Mouse (Mus musculus): ENCODE results near the gene Aimp2. TPM values are rescaled to one million over a fixed set of nuclear protein-coding genes. Genes with fewer than 3 reads are reported as not detected.

Aimp2 gene
- polyA plus RNA-seq, 1 experiment = 24.2 TPM

DNA sequence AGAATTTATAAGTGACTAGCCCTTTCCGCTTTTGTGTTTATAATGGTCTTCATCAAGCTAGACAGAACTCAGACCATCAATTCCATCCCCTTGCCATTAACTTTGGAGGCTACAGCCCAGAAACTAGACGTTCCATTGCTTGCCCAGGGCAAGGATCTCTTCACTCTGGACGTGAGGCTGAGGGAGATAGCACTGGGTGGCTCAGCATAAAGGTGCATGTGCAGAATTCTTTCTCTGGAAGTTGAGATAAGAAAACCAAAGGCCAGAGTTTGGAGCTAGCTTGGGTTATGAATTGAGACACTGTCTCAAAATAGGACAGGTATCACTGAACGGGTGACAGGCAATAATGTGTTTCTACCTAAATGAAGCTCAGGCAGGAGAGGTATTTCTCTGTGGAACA, 5.8 kb downstream of the Aimp2 start:
- Histone ChIP-seq H3K36me3 (ENCODE audit: control insufficient read depth, insufficient read depth, low read length) (peaks cover 33% of the 10 kb centered on the region), H3K4me3 (ENCODE audit: extremely low read depth, insufficient read depth, insufficient read length) (no peak overlapping the region), H3K27ac (ENCODE audit: insufficient read depth, low read length) (no peak overlapping the region), H3K4me1 (ENCODE audit: control insufficient read depth, insufficient read depth, insufficient read length) (no peaks in the 10 kb centered on the region), H3K27me3 (ENCODE audit: control insufficient read depth, insufficient read depth, low read length) (no peaks in the 10 kb centered on the region)
- WGBS = 88% methylated on average over 4 of the region's 4 CpGs
- TF ChIP-seq POLR2A (IDR thresholded peaks at IDR 0.05; ENCODE audit: low read depth, low read length) = no peak
- no peak for TF ChIP-seq CTCF (IDR thresholded peaks at IDR 0.05; ENCODE audit: extremely low read depth, insufficient read depth, insufficient read length, insufficient replicate concordance)
- DNase-seq (ENCODE audit: low read depth in 1 of 2, low spot score in 2 of 2) = no peak

GRCm38 (mm10) chr5:143902111-143902510, 7.5 kb downstream of the Aimp2 start:
- WGBS = 85% methylated on average over 3 of the region's 3 CpGs
- H3K4me3 ChIP-seq (ENCODE audit: extremely low read depth, insufficient read depth, insufficient read length) = no peak overlapping the region
- DNase-seq (ENCODE audit: low read depth in 1 of 2, low spot score in 2 of 2) = no peak
- TF ChIP-seq POLR2A (IDR thresholded peaks at IDR 0.05; ENCODE audit: low read depth, low read length) (no peak), CTCF (IDR thresholded peaks at IDR 0.05; ENCODE audit: extremely low read depth, insufficient read depth, insufficient read length, insufficient replicate concordance) (no peak)
- H3K4me1 ChIP-seq (ENCODE audit: control insufficient read depth, insufficient read depth, insufficient read length) = no peaks in the 10 kb centered on the region
- peaks cover 43% of the 10 kb centered on the region for H3K36me3 ChIP-seq (ENCODE audit: control insufficient read depth, insufficient read depth, low read length)
- no peak overlapping the region; the same call in 1 of the 2 replicates for H3K27ac ChIP-seq (ENCODE audit: insufficient read depth, low read length)
- H3K27me3 ChIP-seq (ENCODE audit: control insufficient read depth, insufficient read depth, low read length) = no peaks in the 10 kb centered on the region

- 96% methylated on average over 14 of the region's 14 CpGs for WGBS
- H3K36me3 ChIP-seq (ENCODE audit: control insufficient read depth, insufficient read depth, low read length) = peaks cover 39% of the 10 kb centered on the region
- H3K27ac ChIP-seq (ENCODE audit: insufficient read depth, low read length) = no peak within 1 kb of the TSS
- no peaks in the 10 kb centered on the region for H3K4me1 ChIP-seq (ENCODE audit: control insufficient read depth, insufficient read depth, insufficient read length)
- TF ChIP-seq CTCF (IDR thresholded peaks at IDR 0.05; ENCODE audit: extremely low read depth, insufficient read depth, insufficient read length, insufficient replicate concordance) = no peak
- TF ChIP-seq POLR2A (IDR thresholded peaks at IDR 0.05; ENCODE audit: low read depth, low read length) = no peak
- H3K4me3 ChIP-seq (ENCODE audit: extremely low read depth, insufficient read depth, insufficient read length) = no peak within 1 kb of the TSS
- DNase-seq (ENCODE audit: low read depth in 1 of 2, low spot score in 2 of 2) = no peak
- H3K27me3 ChIP-seq (ENCODE audit: control insufficient read depth, insufficient read depth, low read length) = no peaks in the 10 kb centered on the region
Measured at GRCm38 (mm10) chr5:143897635-143898330, 11.9 kb downstream of the Aimp2 start, which contains the start of gene Ankrd61. Gene Ankrd61 (minus strand): TSS chr5:143897685.

DNA sequence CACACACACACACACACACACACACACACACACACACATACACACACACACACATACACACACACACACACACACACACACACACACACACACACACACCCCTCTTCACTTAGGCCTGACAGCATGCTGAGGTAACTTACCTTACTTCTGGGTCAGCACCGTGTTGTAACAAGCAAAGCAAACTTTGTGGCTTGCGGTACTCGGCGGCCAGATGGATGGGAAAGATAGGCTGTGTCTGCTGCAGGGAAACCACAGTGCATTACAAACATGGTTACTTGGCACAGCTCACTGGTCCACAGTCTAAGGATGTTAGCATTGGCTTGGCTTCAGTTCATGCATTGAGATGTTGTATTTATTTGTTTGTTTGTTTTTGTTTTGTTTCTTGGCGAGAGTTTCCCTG, 16.3 kb downstream of the Aimp2 start:
- TF ChIP-seq CTCF (IDR thresholded peaks at IDR 0.05; ENCODE audit: extremely low read depth, insufficient read depth, insufficient read length, insufficient replicate concordance) (no peak), POLR2A (IDR thresholded peaks at IDR 0.05; ENCODE audit: low read depth, low read length) (no peak)
- peaks cover 42% of the 10 kb centered on the region for H3K36me3 ChIP-seq (ENCODE audit: control insufficient read depth, insufficient read depth, low read length)
- no peaks in the 10 kb centered on the region for H3K27me3 ChIP-seq (ENCODE audit: control insufficient read depth, insufficient read depth, low read length)
- no peak for DNase-seq (ENCODE audit: low read depth in 1 of 2, low spot score in 2 of 2)
- 44% methylated on average over 5 of the region's 5 CpGs for WGBS
- H3K4me1 ChIP-seq (ENCODE audit: control insufficient read depth, insufficient read depth, insufficient read length) = no peaks in the 10 kb centered on the region
- H3K27ac ChIP-seq (ENCODE audit: insufficient read depth, low read length) = no peak overlapping the region
- no peak overlapping the region for H3K4me3 ChIP-seq (ENCODE audit: extremely low read depth, insufficient read depth, insufficient read length)

GRCm38 (mm10) chr5:143892255-143892886, 17.3 kb downstream of the Aimp2 start:
- Histone ChIP-seq H3K4me3 (ENCODE audit: extremely low read depth, insufficient read depth, insufficient read length) (no peak overlapping the region), H3K36me3 (ENCODE audit: control insufficient read depth, insufficient read depth, low read length) (peaks cover 40% of the 10 kb centered on the region), H3K27me3 (ENCODE audit: control insufficient read depth, insufficient read depth, low read length) (no peaks in the 10 kb centered on the region), H3K27ac (ENCODE audit: insufficient read depth, low read length) (no peak overlapping the region), H3K4me1 (ENCODE audit: control insufficient read depth, insufficient read depth, insufficient read length) (no peaks in the 10 kb centered on the region)
- no peak for DNase-seq (ENCODE audit: low read depth in 1 of 2, low spot score in 2 of 2)
- TF ChIP-seq POLR2A (IDR thresholded peaks at IDR 0.05; ENCODE audit: low read depth, low read length) (no peak), CTCF (IDR thresholded peaks at IDR 0.05; ENCODE audit: extremely low read depth, insufficient read depth, insufficient read length, insufficient replicate concordance) (no peak)
- WGBS = 85% methylated on average over 9 of the region's 9 CpGs

DNA sequence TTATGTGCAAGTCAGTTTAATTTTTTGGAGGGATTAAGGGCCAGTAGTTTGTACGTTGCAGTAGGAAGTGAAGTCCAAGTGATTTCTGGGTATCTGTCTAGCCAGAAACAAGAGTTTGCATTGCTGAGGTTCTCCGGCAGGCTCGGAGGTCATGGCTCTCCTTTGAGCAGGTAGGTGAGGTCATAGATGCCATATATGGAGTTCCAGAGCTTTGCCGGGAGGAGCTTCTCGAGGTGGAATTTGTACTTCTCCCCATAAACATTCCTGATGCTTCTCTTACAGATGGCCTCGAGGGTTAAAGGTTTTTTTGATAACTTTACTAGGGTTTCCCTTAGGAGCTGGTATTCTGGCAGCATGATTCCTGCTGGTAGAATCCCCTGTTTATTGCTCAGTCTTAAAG, 18.9 kb downstream of the Aimp2 start:
- no peak for DNase-seq (ENCODE audit: low read depth in 1 of 2, low spot score in 2 of 2)
- Histone ChIP-seq H3K4me1 (ENCODE audit: control insufficient read depth, insufficient read depth, insufficient read length) (no peaks in the 10 kb centered on the region), H3K36me3 (ENCODE audit: control insufficient read depth, insufficient read depth, low read length) (peaks cover 44% of the 10 kb centered on the region), H3K27ac (ENCODE audit: insufficient read depth, low read length) (no peak overlapping the region), H3K4me3 (ENCODE audit: extremely low read depth, insufficient read depth, insufficient read length) (no peak overlapping the region), H3K27me3 (ENCODE audit: control insufficient read depth, insufficient read depth, low read length) (no peaks in the 10 kb centered on the region)
- 94% methylated on average over 6 of the region's 6 CpGs for WGBS
- TF ChIP-seq CTCF (IDR thresholded peaks at IDR 0.05; ENCODE audit: extremely low read depth, insufficient read depth, insufficient read length, insufficient replicate concordance) (no peak), POLR2A (IDR thresholded peaks at IDR 0.05; ENCODE audit: low read depth, low read length) (no peak)

DNA sequence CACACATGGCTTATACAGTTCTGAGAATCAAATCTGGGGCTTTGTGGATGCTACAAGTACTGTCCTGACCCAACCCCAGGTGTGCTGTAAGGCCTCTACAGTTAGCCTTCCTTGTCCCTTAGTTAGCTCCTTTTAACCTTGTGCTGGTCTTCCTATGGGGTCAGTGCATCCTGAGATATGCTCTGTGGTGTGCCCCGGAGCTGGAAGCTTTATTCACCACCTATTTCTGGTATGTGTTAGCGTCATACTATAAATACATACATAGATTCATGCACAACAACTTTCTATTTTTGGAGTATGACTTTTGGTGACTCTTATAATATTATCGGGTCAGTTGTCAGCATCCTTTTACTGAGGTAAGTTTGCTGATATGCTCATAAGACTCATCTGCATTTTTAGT, 24.4 kb downstream of the Aimp2 start:
- Histone ChIP-seq H3K27me3 (ENCODE audit: control insufficient read depth, insufficient read depth, low read length) (no peaks in the 10 kb centered on the region), H3K4me1 (ENCODE audit: control insufficient read depth, insufficient read depth, insufficient read length) (no peaks in the 10 kb centered on the region), H3K27ac (ENCODE audit: insufficient read depth, low read length) (no peak overlapping the region), H3K4me3 (ENCODE audit: extremely low read depth, insufficient read depth, insufficient read length) (no peak overlapping the region), H3K36me3 (ENCODE audit: control insufficient read depth, insufficient read depth, low read length) (peaks cover 64% of the 10 kb centered on the region)
- TF ChIP-seq POLR2A (IDR thresholded peaks at IDR 0.05; ENCODE audit: low read depth, low read length) (no peak), CTCF (IDR thresholded peaks at IDR 0.05; ENCODE audit: extremely low read depth, insufficient read depth, insufficient read length, insufficient replicate concordance) (no peak)
- no peak for DNase-seq (ENCODE audit: low read depth in 1 of 2, low spot score in 2 of 2)
- 99% methylated on average over 3 of the region's 3 CpGs for WGBS

Measured in spleen, adult 2 months (tissue).